In genomic region chr12:112633686-112634085, GRCm38 (mm10) we compare ENCODE assay signal across 15 mouse cellular contexts. TPM values are rescaled to one million over a fixed set of nuclear protein-coding genes. Genes with fewer than 3 reads are reported as not detected.
A peak's percentile ranks its signal among the peaks of the same experiment; 100 is the strongest.
DNase-seq lines count a peak whose midpoint lies in the region; ATAC-seq lines count a peak whose summit lies in the region.
"Had no signal": no experiment of that assay in that cellular context is flagged by ENCODE, and none has a peak within 500 bp of the region (broad histone marks: within the 10 kb centered on the region; RNA-seq: fewer than 3 reads in every experiment).

No protein-coding gene starts in this region.

- no peak for ATAC-seq in liver, embryonic 15.5 days (ENCODE audit: insufficient read depth)
- no peak for ATAC-seq in frontal cortex, adult (ENCODE audit: low TSS enrichment)
- ATAC-seq in inflammation-experienced regulatory T-cells, adult 6 months: no peak

- H3K36me3 ChIP-seq in liver, embryonic 15.5 days (replicated peaks): no peaks in the 10 kb centered on the region
- H3K36me3 ChIP-seq: hindbrain, embryonic 12.5 days; limb, embryonic 13.5 days had no signal

- no peaks in the 10 kb centered on the region for H3K27me3 ChIP-seq in liver, embryonic 15.5 days
- H3K27me3 ChIP-seq: hindbrain, embryonic 12.5 days; limb, embryonic 13.5 days had no signal

- H3K4me3 ChIP-seq in liver, embryonic 15.5 days (replicated peaks): no peak overlapping the region
- H3K4me3 ChIP-seq: hindbrain, embryonic 12.5 days; left cerebral cortex, adult 2 months; limb, embryonic 13.5 days had no signal

- H3K9ac ChIP-seq in liver, embryonic 15.5 days: no peak overlapping the region
- H3K9ac ChIP-seq: hindbrain, embryonic 12.5 days; limb, embryonic 13.5 days had no signal

- no peaks in the 10 kb centered on the region for H3K9me3 ChIP-seq in liver, embryonic 15.5 days (replicated peaks)
- H3K9me3 ChIP-seq: hindbrain, embryonic 12.5 days; limb, embryonic 13.5 days had no signal

- 0 out of 2 replicates have a peak overlapping the region, but pooled peaks have one; percentile 26 for H3K27ac ChIP-seq in liver, embryonic 15.5 days (replicated peaks)
- H3K27ac ChIP-seq: hindbrain, embryonic 12.5 days; left cerebral cortex, adult 2 months; limb, embryonic 13.5 days had no signal

- H3K4me2 ChIP-seq in liver, embryonic 15.5 days: no peak overlapping the region
- H3K4me2 ChIP-seq: hindbrain, embryonic 12.5 days; limb, embryonic 13.5 days; midbrain, embryonic 11.5 days had no signal

- DNase-seq in lung, adult 18-20 months: peak; percentile 54 to 79
- no peak for DNase-seq in lung, postnatal 10 days
- peak; percentile 57 to 58 for DNase-seq in B cell, adult 2 months
- DNase-seq in ES-CJ7 (ENCODE audit: low read depth, low spot score): peak; percentile 58
- no peak for DNase-seq in testis, postnatal 10 days (ENCODE audit: low spot score)
- DNase-seq: adrenal gland, postnatal 25 days; cerebellum, adult 11-12 months; kidney, adult 2 months had no signal

- WGBS in liver, embryonic 15.5 days (ENCODE audit: insufficient replicate concordance): 61% methylated on average over 9 of the region's 9 CpGs

- H3K4me1 ChIP-seq in liver, embryonic 15.5 days (replicated peaks): peaks cover 56% of the 10 kb centered on the region

RNA-seq across cellular contexts. Expression of gene Siva1, which starts 10.8 kb away (rescaled TPM):
- polyA plus RNA-seq in liver, embryonic 15.5 days (2015; fragmentation: Nextera tagmentation; extraction: Ambion mirVana): 106 and 114 TPM in 2 replicates
- polyA plus RNA-seq in inflammation-experienced regulatory T-cells, adult 6 months (2017; shearing (Covaris generic)): 10 to 100 TPM; 34.6 to 68.7 (median 39.4) TPM

RNA-seq across cellular contexts. Expression of gene Adssl1, which starts 13.8 kb away (rescaled TPM):
- polyA plus RNA-seq in liver, embryonic 15.5 days (2015; fragmentation: Nextera tagmentation; extraction: Ambion mirVana): 13.4 TPM in 2 replicates
- 1 to 10 TPM in 2 of 3 experiments, under 1 TPM in 1; 0.99 to 1.9 (median 1.6) TPM for polyA plus RNA-seq in inflammation-experienced regulatory T-cells, adult 6 months (2017; shearing (Covaris generic))

RNA-seq across cellular contexts. Expression of gene Akt1, which starts 41.0 kb away (rescaled TPM):
- polyA plus RNA-seq in liver, embryonic 15.5 days (2015; fragmentation: Nextera tagmentation; extraction: Ambion mirVana): 28.4 and 36.9 TPM in 2 replicates
- polyA plus RNA-seq in inflammation-experienced regulatory T-cells, adult 6 months (2017; shearing (Covaris generic)): 10 to 100 TPM; 20.2 to 26.3 (median 21.0) TPM

RNA-seq across cellular contexts. Expression of gene Zbtb42, which starts 44.9 kb away (rescaled TPM):
- polyA plus RNA-seq in liver, embryonic 15.5 days (2015; fragmentation: Nextera tagmentation; extraction: Ambion mirVana): 1.0 and 1.2 TPM in 2 replicates
- polyA plus RNA-seq in inflammation-experienced regulatory T-cells, adult 6 months (2017; shearing (Covaris generic)): 1 to 10 TPM; 3.7 to 4.3 (median 3.8) TPM

RNA-seq across cellular contexts. Expression of gene Inf2, which starts 45.1 kb away (rescaled TPM):
- polyA plus RNA-seq in liver, embryonic 15.5 days (2015; fragmentation: Nextera tagmentation; extraction: Ambion mirVana): 2.7 TPM in 2 replicates
- 10 to 100 TPM in 2 of 3 experiments, 1 to 10 TPM in 1; 9.8 to 12.8 (median 11.9) TPM for polyA plus RNA-seq in inflammation-experienced regulatory T-cells, adult 6 months (2017; shearing (Covaris generic))

Comparison
In these comparisons a context has a peak if more than half of its experiments do, and no peak if none do; other contexts are left out.
1. DNase-seq: peak in lung, adult 18-20 months (2 of 2), B cell, adult 2 months (2 of 2) and ES-CJ7 (single experiment); none in lung, postnatal 10 days (single experiment) and testis, postnatal 10 days (single experiment).